Mouse (Mus musculus): ENCODE data around the gene Kdm2b.

DNA sequence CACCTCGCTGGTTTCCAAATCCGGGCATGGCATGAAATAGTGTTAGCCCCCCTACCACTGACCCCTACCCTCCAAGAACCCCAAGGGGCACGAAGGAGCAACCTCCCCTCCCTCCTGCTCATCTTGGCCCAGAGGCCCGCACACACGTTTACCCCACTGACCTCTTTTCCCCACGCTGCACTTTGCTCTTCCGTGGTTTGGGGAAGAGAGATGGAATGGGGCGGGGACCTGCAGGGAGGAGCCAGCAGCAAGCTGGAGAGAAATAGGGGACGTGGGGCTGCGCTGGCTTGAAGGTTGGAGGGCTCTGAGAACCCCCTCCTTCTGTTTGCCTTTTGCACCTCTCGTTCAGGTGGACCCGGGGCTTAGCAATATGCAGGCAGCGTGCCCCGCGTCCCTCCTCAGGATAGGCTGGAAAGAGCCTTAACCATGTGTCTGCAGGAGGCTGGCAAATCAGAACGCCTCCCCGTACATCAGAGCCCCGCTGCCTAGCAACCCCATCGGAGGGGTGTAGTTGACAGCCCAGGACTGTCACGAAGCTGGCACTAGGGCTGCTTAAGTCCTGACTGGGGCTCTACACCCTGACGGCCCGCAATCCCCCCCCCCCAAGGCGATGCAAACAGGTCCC lies 39.2 kb downstream of the Kdm2b start:
- TF ChIP-seq CTCF (IDR thresholded peaks at IDR 0.05 in 2 of 3, conservative IDR thresholded peaks at IDR 0.05 in 1 of 3; ENCODE audit: control insufficient read depth in 1 of 3, insufficient read depth in 1 of 3, low read depth in 2 of 3, low read length in 3 of 3, poor library complexity in 1 of 3, severe bottlenecking in 1 of 3) (no peak), EP300 (IDR thresholded peaks at IDR 0.05; ENCODE audit: low read depth in 1 of 2, low read length in 2 of 2) (no peak), RAD21 (IDR thresholded peaks at IDR 0.05; ENCODE audit: low read depth, low read length) (no peak), POLR2AphosphoS2 (IDR thresholded peaks at IDR 0.05; ENCODE audit: low read length) (no peak), POLR2A (IDR thresholded peaks at IDR 0.05; ENCODE audit: control insufficient read depth in 1 of 2, insufficient read depth in 1 of 2, low read depth in 1 of 2, low read length in 2 of 2, poor library complexity in 1 of 2) (no peak), USF1 (IDR thresholded peaks at IDR 0.05; ENCODE audit: low read depth, low read length) (no peak), ETS1 (IDR thresholded peaks at IDR 0.05; ENCODE audit: low read depth, low read length) (no peak), GATA1 (IDR thresholded peaks at IDR 0.05; ENCODE audit: low read depth, low read length) (no peak), TCF12 (IDR thresholded peaks at IDR 0.05; ENCODE audit: low read depth, low read length) (no peak)

Measured in MEL (cell line).